Mouse (Mus musculus) limb, embryonic 14.5 days (tissue): ENCODE results near the gene Grm4. TPM values are rescaled to one million over a fixed set of nuclear protein-coding genes. Genes with fewer than 3 reads are reported as not detected.

ENCODE experiments used
- ATAC-seq: fragments of 200-750 bp; cut with Nextera tagmentation; 2 replicates; pipeline ENCODE4 v1.8.0; 2017; ENCODE audit warnings: low read depth, moderate number of reproducible peaks, moderate TSS enrichment; ENCODE audit not compliant: low FRiP score
- DNase-seq: peaks from one replicate; pipeline ENCODE4 v3.0.0-alpha.2; 2015; ENCODE audit warnings: low spot score
- H3K27ac ChIP-seq: fragments of 300-500 bp; sonication (generic); replicated peaks from 2 replicates; pipeline ENCODE4 v1.5.1; 2014; ENCODE audit warnings: low read depth, mild to moderate bottlenecking, low read length, moderate library complexity, mixed read lengths
- H3K27me3 ChIP-seq: fragments of 300-500 bp; sonication (generic); 2 replicates; pipeline ENCODE4 v1.6.1; 2014; ENCODE audit warnings: low read length, mixed read lengths; ENCODE audit not compliant: control insufficient read depth, insufficient read depth
- H3K36me3 ChIP-seq: fragments of 300-500 bp; sonication (generic); 2 replicates; pipeline ENCODE4 v1.6.1; 2014; ENCODE audit warnings: mild to moderate bottlenecking, low read length, moderate library complexity, mixed read lengths; ENCODE audit not compliant: control insufficient read depth, insufficient read depth
- H3K4me1 ChIP-seq: fragments of 300-500 bp; sonication (generic); 2 replicates; pipeline ENCODE4 v1.6.1; 2014; ENCODE audit warnings: antibody characterized with exemption, low read length, mixed read lengths; ENCODE audit not compliant: control insufficient read depth, insufficient read depth
- H3K4me2 ChIP-seq: fragments of 300-500 bp; sonication (generic); replicated peaks from 2 replicates; pipeline ENCODE4 v1.6.1; 2014; ENCODE audit warnings: low read depth, mild to moderate bottlenecking, low read length, moderate library complexity; ENCODE audit not compliant: severe bottlenecking
- H3K4me3 ChIP-seq: fragments of 300-500 bp; sonication (generic); replicated peaks from 2 replicates; pipeline ENCODE4 v1.5.1; 2014; ENCODE audit warnings: low read length
- H3K9ac ChIP-seq: fragments of 300-500 bp; sonication (generic); 2 replicates; pipeline ENCODE4 v1.6.1; 2014; ENCODE audit warnings: mild to moderate bottlenecking, low read depth, low read length, moderate library complexity; ENCODE audit not compliant: severe bottlenecking
- H3K9me3 ChIP-seq: fragments of 300-500 bp; sonication (generic); 2 replicates; pipeline ENCODE4 v1.6.1; 2016; ENCODE audit warnings: low read length; ENCODE audit not compliant: control insufficient read depth
- POLR2A ChIP-seq: fragments of 200-500 bp; IDR thresholded peaks from 2 replicates; pipeline ENCODE4 v1.8.0; 2012; ENCODE audit warnings: inconsistent platforms, mild to moderate bottlenecking, moderate library complexity, borderline replicate concordance; ENCODE audit not compliant: insufficient read depth, insufficient read length; ENCODE audit errors: extremely low read depth
- WGBS: fragments of 180-500 bp; shearing (Covaris S2); extraction: QIAGEN DNeasy Blood & Tissue Kit; methylation state at CpG from one replicate; pipeline ENCODE4 v1.1.7; 2014; 5-methylcytosine and 5-hydroxymethylcytosine counted together
- polyA plus RNA-seq, 2 experiments: library from polyadenylated mRNA; depleted of rRNA in 1 of 2; stranded (reverse) in 1 of 2; unstranded in 1 of 2; fragments of >200 nt; fragmentation: Nextera tagmentation in 1 of 2; extraction: Ambion mirVana in 1 of 2; gene quantifications; 2 replicates each; pipeline versions ENCODE4 v1.2.1 to v1.2.3; 2012 to 2014

Gene Grm4
- polyA plus RNA-seq, 2 experiments = 1.0 to 1.6 TPM

- Histone ChIP-seq H3K27me3 (no peaks in the 10 kb centered on the region), H3K4me3 (no peak overlapping the region), H3K27ac (no peak overlapping the region), H3K9me3 (no peaks in the 10 kb centered on the region), H3K4me1 (0 out of 2 replicates have a peak, but pooled peaks cover 2% of the 10 kb centered on the region), H3K36me3 (no peaks in the 10 kb centered on the region), H3K4me2 (no peak overlapping the region), H3K9ac (no peak overlapping the region)
- 17% methylated on average over 13 of the region's 13 CpGs for WGBS
- no peak for TF ChIP-seq POLR2A
- DNase-seq (no peak), ATAC-seq (no peak)
Observed at GRCm38 (mm10) chr17:27435799-27436198, 85.4 kb downstream of the Grm4 start.

- H3K4me2 ChIP-seq = no peak overlapping the region
Observed at GRCm38 (mm10) chr17:27435225-27435624, 86.0 kb downstream of the Grm4 start.

GRCm38 (mm10) chr17:27434066-27434465 lies 87.1 kb downstream of the Grm4 start:
- Histone ChIP-seq H3K4me3 (no peak overlapping the region), H3K4me1 (0 out of 2 replicates have a peak, but pooled peaks cover 2% of the 10 kb centered on the region), H3K36me3 (no peaks in the 10 kb centered on the region), H3K27ac (no peak overlapping the region), H3K9me3 (no peaks in the 10 kb centered on the region), H3K27me3 (peaks cover 3% of the 10 kb centered on the region; the same call in 1 of the 2 replicates), H3K4me2 (no peak overlapping the region), H3K9ac (no peak overlapping the region)
- no peak for TF ChIP-seq POLR2A
- ATAC-seq = no peak
- no peak for DNase-seq
- 77% methylated on average over 1 of the region's 1 CpGs for WGBS

More at GRCm38 (mm10) chr17:27435225-27435624, 86.0 kb downstream of the Grm4 start:
- Histone ChIP-seq H3K9me3 (no peaks in the 10 kb centered on the region), H3K36me3 (no peaks in the 10 kb centered on the region), H3K4me1 (0 out of 2 replicates have a peak, but pooled peaks cover 2% of the 10 kb centered on the region), H3K4me3 (no peak overlapping the region), H3K27me3 (no peaks in the 10 kb centered on the region), H3K27ac (no peak overlapping the region), H3K9ac (no peak overlapping the region)
- WGBS = 94% methylated on average over 15 of the region's 15 CpGs
- no peak for TF ChIP-seq POLR2A
- DNase-seq = no peak
- ATAC-seq = no peak

GRCm38 (mm10) chr17:27433179-27433680 lies 88.0 kb downstream of the Grm4 start:
- no peak overlapping the region for H3K9ac ChIP-seq
- no peaks in the 10 kb centered on the region for H3K36me3 ChIP-seq
- no peak overlapping the region for H3K4me3 ChIP-seq
- H3K4me1 ChIP-seq = 0 out of 2 replicates have a peak, but pooled peaks cover 2% of the 10 kb centered on the region
- 60% methylated on average over 3 of the region's 3 CpGs for WGBS
- H3K27ac ChIP-seq = no peak overlapping the region
- H3K27me3 ChIP-seq = peaks cover 3% of the 10 kb centered on the region; the same call in 1 of the 2 replicates
- DNase-seq = no peak
- H3K4me2 ChIP-seq = no peak overlapping the region
- no peak for ATAC-seq
- no peak for TF ChIP-seq POLR2A
- H3K9me3 ChIP-seq = peaks cover 8% of the 10 kb centered on the region

- peaks cover 14% of the 10 kb centered on the region for H3K9me3 ChIP-seq
- H3K27me3 ChIP-seq = peaks cover 3% of the 10 kb centered on the region; the same call in 1 of the 2 replicates
- H3K36me3 ChIP-seq = no peaks in the 10 kb centered on the region
- WGBS = 61% methylated on average over 9 of the region's 9 CpGs
- H3K4me3 ChIP-seq = no peak overlapping the region
- ATAC-seq (no peak), DNase-seq (no peak)
- H3K4me2 ChIP-seq = no peak overlapping the region
- TF ChIP-seq POLR2A = no peak
- H3K4me1 ChIP-seq = 0 out of 2 replicates have a peak, but pooled peaks cover 2% of the 10 kb centered on the region
- no peak overlapping the region for H3K27ac ChIP-seq
- H3K9ac ChIP-seq = no peak overlapping the region
Observed at GRCm38 (mm10) chr17:27432145-27432650, 89.0 kb downstream of the Grm4 start.
